Mouse (Mus musculus) neural tube, embryonic 10.5 days (tissue): ENCODE measurements around the gene Nfkb1.
A peak's percentile ranks its signal among the peaks of the same experiment; 100 is the strongest.

Experiments
- DNase-seq: peaks from one replicate; pipeline ENCODE4 v3.0.0-alpha.2; 2017; ENCODE audit warnings: low spot score; ENCODE audit errors: extremely low spot score

Gene Nfkb1

GRCm38 (mm10) chr3:135590471-135590870, 100.9 kb downstream of the Nfkb1 start:
- DNase-seq, result no peak

GRCm38 (mm10) chr3:135586471-135586880, 104.9 kb downstream of the Nfkb1 start:
- no peak for DNase-seq

- DNase-seq, result no peak
Measured at GRCm38 (mm10) chr3:135586060-135586459, 105.3 kb downstream of the Nfkb1 start.

GRCm38 (mm10) chr3:135585482-135585881, 105.9 kb downstream of the Nfkb1 start:
- no peak for DNase-seq

DNA sequence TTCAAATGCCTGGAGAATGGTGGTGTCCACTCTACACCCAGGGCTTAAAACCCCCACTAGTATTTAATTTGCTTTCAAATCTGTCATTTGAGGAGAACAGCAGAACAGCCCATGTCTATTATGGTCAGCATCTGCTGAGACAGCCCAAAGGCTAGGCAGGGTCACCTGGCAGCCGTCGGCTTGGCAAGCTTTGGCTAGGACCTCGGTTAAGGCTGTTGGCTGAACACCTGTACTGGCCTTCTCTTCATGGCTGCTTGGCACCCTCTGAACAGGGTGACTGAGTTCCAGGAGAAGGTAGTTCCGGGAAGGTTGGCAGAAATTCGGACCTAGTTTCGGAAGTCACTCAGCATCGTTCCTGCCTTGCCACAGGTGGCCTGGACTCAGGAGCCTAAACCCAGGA, 109.1 kb downstream of the Nfkb1 start:
- no peak for DNase-seq

DNA sequence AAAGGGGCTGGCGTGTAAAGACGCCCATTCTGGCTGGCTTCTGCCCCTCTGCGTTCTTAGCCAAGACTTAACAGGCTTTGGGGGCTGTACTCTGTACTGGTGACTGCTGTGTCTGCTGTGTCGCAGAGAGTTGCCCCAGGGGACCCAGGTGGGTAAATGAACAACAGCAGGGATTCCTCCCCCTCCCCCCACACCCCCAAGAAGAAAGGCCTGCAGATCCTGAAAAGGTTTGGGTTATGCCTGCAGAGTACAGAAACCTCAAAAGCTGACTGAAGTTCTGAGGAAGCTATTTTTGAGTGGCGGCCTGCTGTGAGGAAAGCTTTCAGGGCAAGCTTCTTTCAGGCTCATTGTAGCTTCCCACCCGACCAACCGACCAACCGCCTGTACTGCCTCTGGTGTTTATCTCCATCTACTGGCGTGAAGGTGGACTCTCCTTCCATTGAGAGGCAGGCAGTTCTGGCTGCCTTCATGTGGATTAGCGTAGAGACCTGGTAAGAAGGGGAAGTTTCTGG, 109.7 kb downstream of the Nfkb1 start:
- DNase-seq, result peak; percentile 36

DNA sequence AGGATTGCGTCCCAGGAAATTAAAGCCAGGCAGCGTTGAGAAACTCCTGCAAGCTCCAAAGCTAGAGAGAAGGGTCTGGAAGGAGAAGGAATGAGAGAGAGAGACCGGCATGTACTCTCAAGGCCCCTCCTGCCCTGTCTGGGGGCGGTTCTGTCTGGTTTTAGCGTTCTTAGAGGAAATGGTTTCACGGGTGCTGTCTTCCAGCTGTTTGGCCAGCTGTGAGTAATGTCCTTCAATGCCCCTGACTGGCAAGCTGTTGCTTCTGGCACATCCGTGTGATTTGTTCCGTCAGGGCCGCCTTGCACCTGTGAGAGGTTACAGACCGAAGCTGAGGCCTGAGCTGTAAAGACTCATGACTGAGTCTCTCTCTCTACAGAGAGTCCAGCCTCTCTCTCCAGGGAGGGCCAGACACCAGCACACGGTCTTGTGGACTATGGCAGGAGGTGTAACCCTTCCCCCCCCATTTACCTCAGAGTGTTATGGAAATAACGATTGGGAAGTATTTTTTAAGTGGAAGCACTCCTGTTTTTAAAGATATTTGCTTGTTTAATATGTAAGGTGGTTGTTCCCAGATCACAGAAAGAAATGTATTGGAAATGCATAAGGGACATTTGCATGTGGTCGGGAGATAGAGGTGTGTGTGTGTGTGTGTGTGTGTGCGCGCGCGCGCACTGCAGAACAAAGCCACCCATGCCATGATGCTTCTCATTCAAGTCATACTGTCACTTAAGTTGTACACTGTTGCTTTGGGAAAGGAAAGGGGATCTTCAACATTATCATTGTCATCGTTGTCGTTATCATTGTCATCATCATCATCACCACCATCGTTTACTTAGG, 110.7 kb downstream of the Nfkb1 start:
- DNase-seq, result no peak

DNA sequence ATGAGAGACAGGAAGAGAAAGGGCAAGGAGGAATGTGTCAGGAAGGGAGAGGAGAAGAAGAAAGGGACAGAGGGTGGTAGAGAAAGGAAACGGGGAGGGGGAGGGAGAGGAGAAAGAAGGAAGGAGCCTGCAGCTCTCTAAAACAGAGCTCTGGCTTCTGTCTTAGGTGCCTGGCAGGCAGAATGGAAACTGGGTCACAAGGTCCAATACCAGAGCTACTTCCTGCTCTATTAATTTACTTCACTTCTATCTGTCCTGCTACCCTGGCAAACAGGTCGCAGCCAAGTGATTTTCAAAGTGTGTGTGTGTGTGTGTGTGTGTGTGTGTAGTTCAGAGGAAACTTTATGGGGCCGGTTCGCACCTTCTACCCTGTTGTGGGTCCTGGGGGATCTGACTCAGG, 112.2 kb downstream of the Nfkb1 start:
- DNase-seq, result no peak

GRCm38 (mm10) chr3:135578588-135579140, 112.7 kb downstream of the Nfkb1 start:
- no peak for DNase-seq

- DNase-seq, result no peak
Measured at GRCm38 (mm10) chr3:135575126-135575525, 116.2 kb downstream of the Nfkb1 start.

DNA sequence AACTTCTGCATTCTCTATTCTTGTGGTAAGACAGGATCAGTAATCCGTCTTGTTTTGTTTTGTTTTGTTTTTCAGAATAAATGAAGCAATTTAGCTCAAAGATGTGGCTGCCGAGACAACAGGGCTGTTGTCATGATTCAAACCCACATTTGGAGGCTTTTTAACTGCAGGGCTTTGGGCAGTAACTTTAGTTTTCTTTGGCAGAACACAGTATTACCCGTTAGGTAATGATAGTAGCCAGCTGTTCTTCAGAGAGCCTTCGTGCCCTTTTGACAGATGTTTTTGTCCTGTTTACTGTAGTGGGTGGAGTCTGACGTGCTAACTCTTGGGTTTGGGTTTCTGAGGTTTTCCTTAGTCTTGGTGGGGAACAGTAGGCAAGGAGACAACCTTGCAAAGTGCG, 118.3 kb downstream of the Nfkb1 start:
- DNase-seq, result no peak

DNA sequence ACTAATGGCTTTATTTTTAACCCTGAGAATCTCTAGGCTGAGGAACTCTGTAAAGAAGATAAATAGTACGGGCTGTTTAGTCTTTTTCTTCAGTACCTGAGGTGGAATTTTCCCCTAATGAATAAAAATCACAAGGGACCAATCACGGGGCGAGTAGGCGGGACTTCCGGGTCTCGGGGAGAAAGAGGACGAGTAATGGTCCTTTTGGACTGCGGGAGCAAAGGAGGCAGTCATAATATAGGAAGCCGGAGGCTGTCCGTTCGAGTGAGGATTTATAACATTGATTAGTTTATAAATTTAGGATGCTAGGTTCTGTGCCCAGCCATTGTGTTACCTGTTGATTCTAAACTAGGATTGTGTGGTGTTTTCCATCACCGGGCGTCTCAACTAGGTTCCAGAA, 119.8 kb downstream of the Nfkb1 start:
- DNase-seq, result no peak

DNA sequence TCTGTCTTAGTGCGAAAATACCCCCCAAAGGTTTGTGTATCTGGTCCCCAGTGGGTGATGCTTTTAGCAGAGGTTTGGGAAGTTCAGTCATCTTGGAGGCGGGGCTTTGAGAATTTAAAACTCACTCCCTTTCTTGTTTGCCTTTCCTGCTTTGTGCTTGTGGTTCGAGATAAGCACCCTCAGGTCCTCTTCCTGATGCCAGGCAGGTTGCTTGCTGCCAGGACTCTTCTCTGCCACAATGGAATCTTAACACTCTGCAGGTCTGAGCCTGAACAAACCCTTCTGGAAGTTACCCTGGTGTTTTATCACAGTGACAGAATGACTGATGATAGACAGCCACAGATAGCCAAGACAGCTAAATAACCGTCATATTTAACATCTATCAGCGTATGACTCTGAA, 122.7 kb downstream of the Nfkb1 start:
- DNase-seq, result no peak

GRCm38 (mm10) chr3:135567888-135568287, 123.5 kb downstream of the Nfkb1 start:
- no peak for DNase-seq

GRCm38 (mm10) chr3:135565306-135565705, 126.0 kb downstream of the Nfkb1 start:
- no peak for DNase-seq

- DNase-seq, result no peak
Measured at GRCm38 (mm10) chr3:135564706-135565105, 126.6 kb downstream of the Nfkb1 start.

DNA sequence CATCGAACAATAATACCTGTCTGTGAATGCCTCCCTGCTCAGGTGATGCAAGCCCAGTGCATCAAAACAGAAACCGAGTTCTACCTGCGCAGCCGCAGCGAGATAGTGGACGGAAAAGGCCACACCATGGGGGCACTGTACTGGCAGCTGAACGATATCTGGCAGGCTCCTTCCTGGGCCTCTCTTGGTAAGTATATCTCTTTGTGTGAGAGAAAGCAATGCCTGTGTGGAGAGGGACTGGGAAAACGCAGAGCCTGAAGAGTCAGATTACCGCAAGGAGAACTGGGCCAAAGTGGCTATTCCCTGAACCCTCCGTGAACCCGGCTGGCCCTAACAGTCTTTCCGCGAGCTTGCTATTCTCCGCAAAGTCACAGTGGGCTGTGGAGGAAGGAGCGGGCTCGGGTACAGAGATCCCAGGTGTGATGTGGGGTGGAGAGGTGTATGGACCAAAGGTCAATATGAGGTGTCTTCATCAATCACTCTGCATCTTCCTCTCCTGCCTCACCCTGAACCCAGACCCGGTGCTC, 128.1 kb downstream of the Nfkb1 start:
- no peak for DNase-seq

- no peak for DNase-seq
Measured at GRCm38 (mm10) chr3:135562036-135562435, 129.3 kb downstream of the Nfkb1 start.

- no peak for DNase-seq
Measured at GRCm38 (mm10) chr3:135556851-135557662, 134.3 kb downstream of the Nfkb1 start.

GRCm38 (mm10) chr3:135556052-135556587, 135.2 kb downstream of the Nfkb1 start:
- DNase-seq, result no peak

GRCm38 (mm10) chr3:135555192-135555591, 136.2 kb downstream of the Nfkb1 start:
- DNase-seq, result no peak
